Mouse (Mus musculus) G1E (cell line): ENCODE data around the gene Epha2.

ENCODE experiments used
- CTCF ChIP-seq: IDR thresholded peaks from 2 replicates; pipeline ENCODE4 v1.5.1; 2012; ENCODE audit warnings: low read depth, low read length, inconsistent platforms, mixed read lengths
- GATA1 ChIP-seq: IDR thresholded peaks from 2 replicates; pipeline ENCODE4 v1.6.1; 2012; ENCODE audit warnings: borderline replicate concordance, low read length, inconsistent platforms, mixed read lengths
- POLR2AphosphoS5 ChIP-seq: IDR thresholded peaks from 2 replicates; pipeline ENCODE4 v1.6.1; 2012; ENCODE audit warnings: low read depth, low read length, inconsistent platforms; ENCODE audit not compliant: insufficient replicate concordance
- TAL1 ChIP-seq: conservative IDR thresholded peaks from 2 replicates; pipeline ENCODE4 v1.6.1; 2012; ENCODE audit warnings: low read depth, low read length, inconsistent platforms, mixed read lengths

DNA sequence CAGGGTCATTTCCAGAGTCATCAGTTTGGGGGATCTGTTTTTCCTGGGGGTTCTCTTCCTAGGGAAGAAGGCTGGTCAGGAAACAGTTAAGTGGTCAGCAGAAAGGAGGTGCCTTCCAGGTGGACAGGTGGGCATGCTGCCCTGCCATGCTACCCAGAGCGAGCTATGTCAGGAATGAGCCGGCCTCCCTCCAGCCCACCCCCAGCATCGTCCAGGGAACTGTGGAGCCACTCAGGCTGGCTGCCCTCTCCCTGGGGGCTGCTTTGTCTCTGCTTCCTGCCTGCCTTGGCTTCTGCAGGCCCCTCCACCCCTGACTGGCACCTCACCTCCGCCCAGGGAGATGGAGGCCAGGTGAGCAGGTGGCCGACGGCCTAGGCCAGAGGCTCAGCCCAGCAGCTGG lies 10.5 kb downstream of the Epha2 start:
- no peak for TF ChIP-seq CTCF
- no peak for TF ChIP-seq GATA1
- no peak for TF ChIP-seq TAL1
- no peak for TF ChIP-seq POLR2AphosphoS5
